Mouse (Mus musculus) cortical plate, adult 2 months (tissue): ENCODE data around the gene Sdhb.

Experiments used
- CTCF ChIP-seq: fragments of 200-500 bp; IDR thresholded peaks from 2 replicates; pipeline ENCODE4 v1.5.1; 2011; ENCODE audit warnings: mild to moderate bottlenecking, control low read depth, low read length; ENCODE audit not compliant: insufficient read depth; ENCODE audit errors: extremely low read depth
- POLR2A ChIP-seq: fragments of 200-500 bp; IDR thresholded peaks from 2 replicates; pipeline ENCODE4 v1.6.1; 2011; ENCODE audit warnings: mild to moderate bottlenecking, low read length, control low read depth; ENCODE audit not compliant: insufficient read depth; ENCODE audit errors: extremely low read depth

DNA sequence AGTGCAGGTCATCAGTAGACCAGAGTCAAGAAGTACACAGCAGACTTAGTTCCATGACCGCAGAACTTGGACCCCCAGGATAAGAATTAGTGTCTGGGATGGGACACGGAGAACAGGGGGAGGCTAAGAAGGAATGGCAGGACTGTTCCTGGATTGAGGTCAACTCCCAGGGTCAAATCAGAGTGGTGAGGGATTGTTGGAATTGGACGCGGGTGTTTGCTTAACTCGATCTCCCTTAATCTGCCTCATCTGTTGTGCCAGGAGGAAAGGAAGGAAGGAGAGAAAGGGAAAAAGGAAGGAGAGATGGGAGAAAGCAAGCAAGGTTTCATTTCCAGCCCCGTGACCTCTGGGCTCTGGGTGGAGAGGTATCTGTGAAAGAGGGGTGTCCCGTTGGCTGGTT, 49.1 kb downstream of the Sdhb start, which contains the start of gene Mfap2:
- no peak for TF ChIP-seq CTCF
- TF ChIP-seq POLR2A = no peak
